Mouse (Mus musculus): ENCODE data around the gene Dennd1b.

Gene Dennd1b

GRCm38 (mm10) chr1:139087564-139087963, 124.3 kb downstream of the Dennd1b start:
- no peak for DNase-seq

- no peak for DNase-seq
These were observed 127.5 kb downstream of the Dennd1b start for GRCm38 (mm10) chr1:139090744-139091143.

- DNase-seq, result no peak
These were observed 128.5 kb downstream of the Dennd1b start for GRCm38 (mm10) chr1:139091701-139092100.

GRCm38 (mm10) chr1:139092144-139092543, 128.9 kb downstream of the Dennd1b start:
- DNase-seq, result no peak

- DNase-seq, result no peak
These were observed 129.5 kb downstream of the Dennd1b start for GRCm38 (mm10) chr1:139092722-139093121.

GRCm38 (mm10) chr1:139096369-139096768, 133.1 kb downstream of the Dennd1b start:
- no peak for DNase-seq

GRCm38 (mm10) chr1:139098088-139098487, 134.9 kb downstream of the Dennd1b start:
- DNase-seq, result no peak

GRCm38 (mm10) chr1:139101725-139102124, 138.5 kb downstream of the Dennd1b start:
- DNase-seq, result no peak

- DNase-seq, result no peak
These were observed 145.0 kb downstream of the Dennd1b start for GRCm38 (mm10) chr1:139108251-139108650.

- DNase-seq, result no peak
These were observed 159.4 kb downstream of the Dennd1b start for GRCm38 (mm10) chr1:139122626-139123025.

GRCm38 (mm10) chr1:139139644-139140043, 176.4 kb downstream of the Dennd1b start:
- DNase-seq, result no peak

GRCm38 (mm10) chr1:139145516-139145915, 182.3 kb downstream of the Dennd1b start:
- no peak for DNase-seq

- DNase-seq, result no peak
These were observed 183.1 kb downstream of the Dennd1b start for GRCm38 (mm10) chr1:139146306-139146705.

GRCm38 (mm10) chr1:139153006-139153405, 189.8 kb downstream of the Dennd1b start:
- no peak for DNase-seq

- DNase-seq, result no peak
These were observed 190.3 kb downstream of the Dennd1b start for GRCm38 (mm10) chr1:139153493-139153892.

GRCm38 (mm10) chr1:139156397-139156796, 193.2 kb downstream of the Dennd1b start:
- peak; percentile 26 to 41 for DNase-seq

- DNase-seq, result no peak
These were observed 198.4 kb downstream of the Dennd1b start for GRCm38 (mm10) chr1:139161619-139162018.

- DNase-seq, result peak; percentile 35 to 51
These were observed 199.6 kb downstream of the Dennd1b start for GRCm38 (mm10) chr1:139162814-139163213.

- no peak for DNase-seq
These were observed 211.0 kb downstream of the Dennd1b start for GRCm38 (mm10) chr1:139174058-139174832.

- no peak for DNase-seq
These were observed 216.5 kb downstream of the Dennd1b start for GRCm38 (mm10) chr1:139179707-139180106.

GRCm38 (mm10) chr1:139180481-139181149, 217.4 kb downstream of the Dennd1b start:
- DNase-seq, result no peak

- DNase-seq, result peak; percentile 30 to 46
These were observed 229.4 kb downstream of the Dennd1b start for GRCm38 (mm10) chr1:139192635-139193034.

GRCm38 (mm10) chr1:139194011-139194410, 230.8 kb downstream of the Dennd1b start:
- no peak for DNase-seq

GRCm38 (mm10) chr1:139194428-139195028, 231.3 kb downstream of the Dennd1b start:
- DNase-seq, result no peak
